Mouse (Mus musculus) heart, postnatal 0 days (tissue): ENCODE measurements around the gene Zmym6. TPM values are rescaled to one million over a fixed set of nuclear protein-coding genes. Genes with fewer than 3 reads are reported as not detected.

Experiments used
- ATAC-seq: fragments of 200-750 bp; cut with Nextera tagmentation; 2 replicates; pipeline ENCODE4 v1.8.0; 2017; ENCODE audit warnings: low read depth, moderate number of reproducible peaks, moderate library complexity; ENCODE audit not compliant: insufficient read depth
- DNase-seq: peaks from one replicate; pipeline ENCODE4 v3.0.0-alpha.2; 2016; ENCODE audit warnings: low spot score
- H3K27ac ChIP-seq: fragments of 300-500 bp; sonication (generic); 2 replicates; pipeline ENCODE4 v1.5.1; 2014; ENCODE audit warnings: low read depth, mild to moderate bottlenecking
- H3K27me3 ChIP-seq: fragments of 300-500 bp; sonication (generic); 2 replicates; pipeline ENCODE4 v1.6.1; 2014; ENCODE audit warnings: low read length, mixed read lengths; ENCODE audit not compliant: control insufficient read depth, insufficient read depth
- H3K36me3 ChIP-seq: fragments of 300-500 bp; sonication (generic); replicated peaks from 2 replicates; pipeline ENCODE4 v1.6.1; 2014; ENCODE audit warnings: low read length, mixed read lengths; ENCODE audit not compliant: control insufficient read depth, insufficient read depth
- H3K4me1 ChIP-seq: fragments of 300-500 bp; sonication (generic); 2 replicates; pipeline ENCODE4 v1.6.1; 2014; ENCODE audit warnings: antibody characterized with exemption; ENCODE audit not compliant: control insufficient read depth, insufficient read depth
- H3K4me2 ChIP-seq: fragments of 300-500 bp; sonication (generic); 2 replicates; pipeline ENCODE4 v1.6.1; 2014; ENCODE audit warnings: low read depth, mild to moderate bottlenecking, low read length, moderate library complexity
- H3K4me3 ChIP-seq: fragments of 300-500 bp; sonication (generic); 2 replicates; pipeline ENCODE4 v1.5.1; 2014; ENCODE audit warnings: low read depth, low read length
- H3K9ac ChIP-seq: fragments of 300-500 bp; sonication (generic); replicated peaks from 2 replicates; pipeline ENCODE4 v1.6.1; 2014; ENCODE audit warnings: low read depth, low read length, mixed read lengths
- H3K9me3 ChIP-seq: fragments of 300-500 bp; sonication (generic); replicated peaks from 2 replicates; pipeline ENCODE4 v1.6.1; 2016; ENCODE audit warnings: low read length; ENCODE audit not compliant: control insufficient read depth
- CTCF ChIP-seq: IDR thresholded peaks from 2 replicates; pipeline ENCODE4 v1.5.1; 2016; ENCODE audit warnings: antibody characterized with exemption, control low read depth, low read depth
- EP300 ChIP-seq: IDR thresholded peaks from 2 replicates; pipeline ENCODE4 v1.6.1; 2016; ENCODE audit warnings: antibody characterized with exemption, low read depth
- WGBS: fragments of 180-500 bp; shearing (Covaris S2); extraction: QIAGEN DNeasy Blood & Tissue Kit; methylation state at CpG from one replicate; pipeline ENCODE4 v1.1.7; 2014; 5-methylcytosine and 5-hydroxymethylcytosine counted together
- polyA plus RNA-seq: library from polyadenylated mRNA; unstranded; fragments of >200 nt; fragmentation: Nextera tagmentation; extraction: Ambion mirVana; gene quantifications from 2 replicates; pipeline ENCODE4 v1.2.1, GENCODE M21; 2015
- total RNA-seq: library from RNA; depleted of rRNA; stranded (reverse); fragments of >200 nt; gene quantifications from 2 replicates; pipeline ENCODE4 v1.2.3, GENCODE M21; 2014; ENCODE audit warnings: low replicate concordance

Zmym6 gene
- total and polyA plus RNA-seq, 2 experiments from 2014 or later: 7.8 to 9.9 TPM

GRCm38 (mm10) chr4:127064051-127064450 is 13.1 kb upstream of the Zmym6 start:
- 51% methylated on average over 1 of the region's 1 CpGs for WGBS
- Histone ChIP-seq H3K36me3 (peaks cover 4% of the 10 kb centered on the region; the same call in 1 of the 2 replicates), H3K27me3 (no peaks in the 10 kb centered on the region), H3K4me3 (no peak overlapping the region), H3K9me3 (no peaks in the 10 kb centered on the region), H3K4me2 (no peak overlapping the region), H3K27ac (no peak overlapping the region), H3K9ac (no peak overlapping the region), H3K4me1 (no peaks in the 10 kb centered on the region)
- TF ChIP-seq EP300 (no peak), CTCF (no peak)
- no peak for DNase-seq
- no peak for ATAC-seq

- no peaks in the 10 kb centered on the region for H3K27me3 ChIP-seq
These were observed 2.3 kb upstream of the Zmym6 start for GRCm38 (mm10) chr4:127074915-127075314.

GRCm38 (mm10) chr4:127080806-127081205 is 3.6 kb downstream of the Zmym6 start:
- peaks cover 6% of the 10 kb centered on the region; the same call in 1 of the 2 replicates for H3K4me1 ChIP-seq
- DNase-seq (no peak), ATAC-seq (no peak)
- 25% methylated on average over 1 of the region's 1 CpGs for WGBS
- no peak overlapping the region for H3K9ac ChIP-seq
- no peaks in the 10 kb centered on the region for H3K27me3 ChIP-seq
- H3K4me2 ChIP-seq: no peak overlapping the region
- H3K9me3 ChIP-seq: no peaks in the 10 kb centered on the region
- no peak overlapping the region for H3K4me3 ChIP-seq
- TF ChIP-seq EP300: no peak
- TF ChIP-seq CTCF: no peak
- H3K36me3 ChIP-seq: no peaks in the 10 kb centered on the region
- H3K27ac ChIP-seq: no peak overlapping the region

More at GRCm38 (mm10) chr4:127074915-127075314, 2.3 kb upstream of the Zmym6 start:
- Histone ChIP-seq H3K27ac (no peak overlapping the region), H3K9me3 (no peaks in the 10 kb centered on the region), H3K9ac (no peak overlapping the region), H3K4me3 (no peak overlapping the region), H3K4me1 (peaks cover 6% of the 10 kb centered on the region; the same call in 1 of the 2 replicates), H3K4me2 (no peak overlapping the region), H3K36me3 (no peaks in the 10 kb centered on the region)
- TF ChIP-seq EP300 (no peak), CTCF (no peak)
- DNase-seq (no peak), ATAC-seq (no peak)
- 50% methylated on average over 1 of the region's 1 CpGs for WGBS

- 77% methylated on average over 2 of the region's 2 CpGs for WGBS
- no peak for DNase-seq
- ATAC-seq: no peak
- H3K4me2 ChIP-seq: no peak overlapping the region
- H3K27ac ChIP-seq: no peak overlapping the region
- 0 out of 2 replicates have a peak, but pooled peaks cover 3% of the 10 kb centered on the region for H3K36me3 ChIP-seq
- TF ChIP-seq EP300 (no peak), CTCF (no peak)
- no peak overlapping the region for H3K9ac ChIP-seq
- no peaks in the 10 kb centered on the region for H3K27me3 ChIP-seq
- H3K4me3 ChIP-seq: no peak overlapping the region
- H3K4me1 ChIP-seq: peaks cover 1% of the 10 kb centered on the region; the same call in 1 of the 2 replicates
- H3K9me3 ChIP-seq: no peaks in the 10 kb centered on the region
These were observed 5.9 kb downstream of the Zmym6 start for GRCm38 (mm10) chr4:127083131-127083530.

GRCm38 (mm10) chr4:127085761-127086160 is 8.6 kb downstream of the Zmym6 start:
- Histone ChIP-seq H3K4me3 (no peak overlapping the region), H3K27me3 (no peaks in the 10 kb centered on the region), H3K4me1 (no peaks in the 10 kb centered on the region), H3K9me3 (no peaks in the 10 kb centered on the region), H3K27ac (no peak overlapping the region), H3K4me2 (no peak overlapping the region), H3K36me3 (peaks cover 18% of the 10 kb centered on the region), H3K9ac (no peak overlapping the region)
- ATAC-seq: no peak
- 81% methylated on average over 1 of the region's 1 CpGs for WGBS
- no peak for DNase-seq
- TF ChIP-seq EP300: no peak
- no peak for TF ChIP-seq CTCF

GRCm38 (mm10) chr4:127091188-127091587 is 14.0 kb downstream of the Zmym6 start:
- 96% methylated on average over 1 of the region's 1 CpGs for WGBS
- Histone ChIP-seq H3K9me3 (no peaks in the 10 kb centered on the region), H3K27me3 (no peaks in the 10 kb centered on the region), H3K4me1 (no peaks in the 10 kb centered on the region), H3K4me2 (no peak overlapping the region), H3K27ac (no peak overlapping the region), H3K9ac (no peak overlapping the region), H3K4me3 (no peak overlapping the region), H3K36me3 (peaks cover 23% of the 10 kb centered on the region)
- TF ChIP-seq CTCF (no peak), EP300 (no peak)
- ATAC-seq (no peak), DNase-seq (no peak)
